Mouse (Mus musculus) brain, embryonic 14.5 days (tissue): ENCODE results near the gene Zp1.

ENCODE experiments used
- CTCF ChIP-seq: fragments of 200-500 bp; IDR thresholded peaks from 2 replicates; pipeline ENCODE4 v1.5.1; 2012; ENCODE audit warnings: inconsistent platforms, mild to moderate bottlenecking, moderate library complexity, borderline replicate concordance; ENCODE audit not compliant: insufficient read depth, insufficient read length; ENCODE audit errors: extremely low read depth
- POLR2A ChIP-seq: fragments of 200-500 bp; IDR thresholded peaks from 2 replicates; pipeline ENCODE4 v1.6.1; 2012; ENCODE audit warnings: mild to moderate bottlenecking, inconsistent platforms, borderline replicate concordance; ENCODE audit not compliant: poor library complexity, insufficient read depth, insufficient read length, severe bottlenecking; ENCODE audit errors: extremely low read depth

DNA sequence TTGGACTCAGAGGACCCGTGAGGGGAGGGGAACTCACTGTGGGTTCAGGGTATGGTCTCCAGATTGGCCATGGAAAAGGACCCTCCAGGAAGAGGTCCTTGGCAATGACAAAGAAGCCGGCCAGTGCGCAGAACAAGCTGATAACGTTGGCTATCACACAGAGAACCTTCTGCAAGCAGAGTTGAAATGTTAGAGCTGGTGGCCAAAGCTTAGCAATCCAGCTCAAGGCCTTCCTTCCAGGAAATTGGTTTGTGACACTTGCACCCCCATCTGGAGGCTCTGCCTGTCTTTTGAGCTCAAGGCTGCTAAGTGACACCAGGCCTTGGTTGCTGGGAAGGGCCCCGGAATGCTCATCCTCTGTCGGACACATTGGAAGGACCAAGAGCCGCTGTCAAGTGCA, 45.3 kb upstream of the Zp1 start:
- no peak for TF ChIP-seq CTCF
- no peak for TF ChIP-seq POLR2A
